Mouse (Mus musculus) heart, embryonic 15.5 days (tissue): ENCODE measurements around the gene Supt4a. TPM values are rescaled to one million over a fixed set of nuclear protein-coding genes. Genes with fewer than 3 reads are reported as not detected.

Source experiments
- ATAC-seq: fragments of 200-750 bp; cut with Nextera tagmentation; replicated peaks from 2 replicates; pipeline ENCODE4 v1.8.0; 2017; ENCODE audit warnings: low read depth, moderate TSS enrichment; ENCODE audit not compliant: insufficient number of reproducible peaks, insufficient read depth, low FRiP score
- H3K27ac ChIP-seq: fragments of 300-500 bp; sonication (generic); 2 replicates; pipeline ENCODE4 v1.5.1; 2015; ENCODE audit warnings: mild to moderate bottlenecking, inconsistent platforms
- H3K27me3 ChIP-seq: fragments of 300-500 bp; sonication (generic); 2 replicates; pipeline ENCODE4 v1.6.1; 2015; ENCODE audit warnings: inconsistent platforms
- H3K36me3 ChIP-seq: fragments of 300-500 bp; sonication (generic); 2 replicates; pipeline ENCODE4 v1.6.1; 2015; ENCODE audit warnings: mild to moderate bottlenecking, inconsistent platforms
- H3K4me1 ChIP-seq: fragments of 300-500 bp; sonication (generic); replicated peaks from 2 replicates; pipeline ENCODE4 v1.6.1; 2015; ENCODE audit warnings: inconsistent platforms
- H3K4me2 ChIP-seq: fragments of 300-500 bp; sonication (generic); 2 replicates; pipeline ENCODE4 v1.6.1; 2015; ENCODE audit warnings: inconsistent platforms, mild to moderate bottlenecking, moderate library complexity
- H3K4me3 ChIP-seq: fragments of 300-500 bp; sonication (generic); 2 replicates; pipeline ENCODE4 v1.5.1; 2015; ENCODE audit warnings: mild to moderate bottlenecking, inconsistent platforms
- H3K9ac ChIP-seq: fragments of 300-500 bp; sonication (generic); 2 replicates; pipeline ENCODE4 v1.6.1; 2015; ENCODE audit warnings: mild to moderate bottlenecking, inconsistent platforms
- H3K9me3 ChIP-seq: fragments of 300-500 bp; sonication (generic); replicated peaks from 2 replicates; pipeline ENCODE4 v1.6.1; 2016; ENCODE audit warnings: inconsistent platforms
- WGBS: fragments of 180-500 bp; shearing (Covaris S2); methylation state at CpG from one replicate; pipeline ENCODE4 v1.1.7; 2015; ENCODE audit warnings: mixed read lengths; 5-methylcytosine and 5-hydroxymethylcytosine counted together
- polyA plus RNA-seq: library from polyadenylated mRNA; unstranded; fragments of >200 nt; fragmentation: Nextera tagmentation; extraction: Ambion mirVana; gene quantifications from 2 replicates; pipeline ENCODE4 v1.2.1, GENCODE M21; 2015

Supt4a gene
- polyA plus RNA-seq, 1 experiment from 2014 or later: 101 TPM

DNA sequence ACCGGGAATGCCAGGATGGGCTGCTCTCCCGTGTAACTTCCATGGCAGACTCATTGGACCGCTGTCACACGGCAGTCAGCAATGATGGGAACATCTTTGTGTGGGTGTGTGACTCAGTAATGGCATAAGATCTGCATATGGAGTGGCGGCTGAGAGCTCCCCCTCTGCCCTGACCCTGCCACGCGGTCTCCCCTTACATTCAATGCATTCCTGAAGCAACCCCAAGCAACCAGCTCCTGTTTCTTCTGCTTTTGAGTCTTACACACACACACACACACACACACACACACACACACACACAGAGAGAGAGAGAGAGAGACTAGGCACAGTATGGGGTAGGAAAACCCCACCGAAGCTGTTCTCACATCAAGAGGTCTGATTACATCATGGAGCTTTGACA, 29.8 kb upstream of the Supt4a start:
- no peaks in the 10 kb centered on the region for H3K36me3 ChIP-seq
- H3K27ac ChIP-seq: no peak overlapping the region
- H3K4me1 ChIP-seq: peaks cover 15% of the 10 kb centered on the region
- H3K9me3 ChIP-seq: no peaks in the 10 kb centered on the region
- no peak overlapping the region for H3K4me2 ChIP-seq
- 59% methylated on average over 8 of the region's 8 CpGs for WGBS
- H3K9ac ChIP-seq: no peak overlapping the region
- peaks cover 14% of the 10 kb centered on the region; the same call in 1 of the 2 replicates for H3K27me3 ChIP-seq
- ATAC-seq: no peak
- no peak overlapping the region for H3K4me3 ChIP-seq

DNA sequence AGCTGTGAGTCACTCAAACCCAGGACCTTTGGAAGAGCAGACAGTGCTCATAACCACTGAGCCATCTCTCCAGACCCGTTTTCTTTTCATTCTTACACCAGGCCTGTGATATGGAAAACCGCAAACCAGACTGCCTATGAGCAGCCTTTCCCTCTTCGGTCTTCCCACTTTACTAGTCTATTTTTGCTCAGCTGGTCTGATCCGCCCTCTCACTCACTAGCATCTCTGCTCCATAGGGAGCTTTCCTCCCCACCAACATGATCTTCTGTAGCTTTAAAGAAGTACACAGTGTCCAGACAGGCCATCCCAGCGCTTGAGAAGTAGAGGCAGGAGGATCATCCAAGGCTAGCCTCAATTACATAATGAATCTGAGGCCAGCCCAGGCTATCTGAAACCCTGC, 28.4 kb upstream of the Supt4a start:
- 65% methylated on average over 5 of the region's 5 CpGs for WGBS
- Histone ChIP-seq H3K36me3 (no peaks in the 10 kb centered on the region), H3K9me3 (no peaks in the 10 kb centered on the region), H3K4me2 (no peak overlapping the region), H3K9ac (no peak overlapping the region), H3K27me3 (peaks cover 14% of the 10 kb centered on the region; the same call in 1 of the 2 replicates), H3K4me1 (peaks cover 15% of the 10 kb centered on the region), H3K27ac (no peak overlapping the region), H3K4me3 (no peak overlapping the region)
- ATAC-seq: no peak

DNA sequence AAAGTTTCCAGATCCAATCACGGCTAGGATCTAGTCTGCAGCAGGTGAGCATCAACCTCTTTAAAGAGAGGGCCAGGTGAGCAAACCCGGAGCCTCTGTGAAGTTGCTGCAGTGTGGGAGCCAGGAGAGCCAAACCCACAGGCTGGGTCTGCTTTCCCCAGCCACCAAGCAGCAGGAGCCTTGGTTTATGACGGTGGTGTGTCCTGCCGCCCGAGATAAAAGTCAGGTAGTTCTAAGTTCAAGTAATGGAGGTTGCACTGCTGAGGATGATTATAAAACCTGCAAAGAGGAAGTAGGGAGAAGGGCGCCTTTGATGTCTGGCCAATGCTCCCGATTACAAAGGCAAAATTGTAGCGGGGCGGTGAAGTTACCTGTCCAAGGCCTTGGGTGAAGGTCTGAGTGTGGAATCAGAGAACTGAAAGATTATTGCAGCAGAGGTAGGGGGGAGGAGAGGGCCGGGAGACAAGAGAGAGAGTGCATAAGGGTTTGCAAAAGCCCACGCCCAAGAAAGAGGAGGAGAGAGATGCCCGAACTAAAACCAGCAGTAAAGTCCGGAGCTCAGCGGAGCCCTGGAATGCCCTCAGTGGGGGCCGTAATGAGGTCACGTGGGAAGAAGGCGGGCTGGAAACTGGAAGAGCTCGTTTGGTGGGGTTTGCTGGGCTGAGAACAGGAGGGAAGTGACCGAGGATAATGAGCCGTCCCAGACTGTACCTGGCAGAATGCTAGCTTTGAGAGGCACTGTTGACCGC, 27.7 kb upstream of the Supt4a start:
- 0 out of 2 replicates have a peak, but pooled peaks have one; percentile 67 for ATAC-seq
- 0 out of 2 replicates have a peak overlapping the region, but pooled peaks have one; percentile 0 for H3K27ac ChIP-seq
- peaks cover 14% of the 10 kb centered on the region; the same call in 1 of the 2 replicates for H3K27me3 ChIP-seq
- H3K4me1 ChIP-seq: peaks cover 15% of the 10 kb centered on the region
- WGBS: 11% methylated on average over 21 of the region's 21 CpGs
- H3K4me2 ChIP-seq: peak overlapping the region; percentile 58
- H3K9me3 ChIP-seq: no peaks in the 10 kb centered on the region
- peak overlapping the region; percentile 15; the same call in 1 of the 2 replicates for H3K9ac ChIP-seq
- H3K4me3 ChIP-seq: peak overlapping the region; percentile 36
- no peaks in the 10 kb centered on the region for H3K36me3 ChIP-seq

DNA sequence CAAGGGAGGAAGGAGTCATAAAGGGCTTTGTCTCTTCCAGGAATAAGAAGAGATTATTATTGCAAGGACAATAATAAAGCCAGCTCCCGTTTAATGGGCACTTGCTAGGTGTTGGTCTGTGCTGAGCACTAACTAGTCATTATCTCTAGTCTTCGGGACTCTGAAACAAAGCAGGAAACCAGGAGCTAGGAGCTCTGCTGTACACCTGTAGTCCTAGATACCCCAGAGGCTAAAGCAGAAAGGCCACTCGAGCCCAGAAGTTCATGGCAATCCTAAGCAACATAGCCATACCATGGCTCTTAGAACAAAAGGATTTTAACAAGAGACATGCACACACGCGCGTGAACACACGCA, 27.1 kb upstream of the Supt4a start:
- Histone ChIP-seq H3K4me1 (peaks cover 15% of the 10 kb centered on the region), H3K27me3 (peaks cover 14% of the 10 kb centered on the region; the same call in 1 of the 2 replicates), H3K4me3 (peak overlapping the region; percentile 36), H3K27ac (no peak overlapping the region), H3K9me3 (no peaks in the 10 kb centered on the region), H3K36me3 (no peaks in the 10 kb centered on the region), H3K4me2 (peak overlapping the region; percentile 58), H3K9ac (peak overlapping the region; percentile 15; the same call in 1 of the 2 replicates)
- no peak for ATAC-seq
- WGBS: 51% methylated on average over 7 of the region's 7 CpGs

DNA sequence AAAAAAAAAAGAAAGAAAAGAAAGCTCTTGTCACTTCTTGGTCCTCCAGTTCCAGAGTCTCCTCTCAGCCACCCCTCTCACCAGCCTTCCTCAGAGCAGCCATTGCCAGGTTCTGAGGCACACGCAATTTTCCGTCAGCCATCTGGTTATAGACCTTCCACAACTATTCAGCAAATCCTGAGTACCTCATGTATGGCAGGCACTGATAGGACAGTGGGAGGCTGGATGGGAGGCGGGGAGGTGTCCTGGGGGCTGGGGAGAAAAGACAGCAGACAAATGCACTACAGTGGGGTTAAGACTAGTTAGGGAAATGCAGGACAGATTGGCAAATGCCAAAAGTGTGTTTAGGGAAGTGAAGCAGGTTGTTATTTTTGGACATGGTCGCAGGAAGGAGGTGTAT, 25.2 kb upstream of the Supt4a start:
- H3K36me3 ChIP-seq: no peaks in the 10 kb centered on the region
- H3K4me3 ChIP-seq: no peak overlapping the region
- WGBS: 60% methylated on average over 4 of the region's 4 CpGs
- H3K4me2 ChIP-seq: no peak overlapping the region
- H3K4me1 ChIP-seq: peaks cover 15% of the 10 kb centered on the region
- H3K27ac ChIP-seq: no peak overlapping the region
- peaks cover 14% of the 10 kb centered on the region; the same call in 1 of the 2 replicates for H3K27me3 ChIP-seq
- H3K9ac ChIP-seq: no peak overlapping the region
- H3K9me3 ChIP-seq: no peaks in the 10 kb centered on the region
- ATAC-seq: no peak

DNA sequence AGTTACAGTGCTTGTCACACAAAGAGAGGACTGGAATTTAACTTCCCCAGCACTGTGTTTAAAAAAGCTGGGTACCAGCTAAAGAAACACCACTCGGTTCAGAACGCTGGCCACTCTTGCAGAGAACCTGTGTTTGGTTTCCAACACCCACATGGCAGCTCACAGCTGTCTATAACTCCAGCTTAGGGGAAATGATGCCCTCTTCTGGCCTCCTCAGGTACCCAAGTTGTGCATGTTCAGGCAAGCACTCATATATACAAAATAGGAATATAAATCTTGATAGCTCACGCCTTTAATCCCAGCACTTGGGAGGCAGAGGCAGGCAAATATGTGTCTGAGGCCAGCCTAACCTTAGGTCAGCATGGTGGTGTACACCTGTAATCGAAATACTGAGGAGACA, 21.4 kb upstream of the Supt4a start:
- H3K36me3 ChIP-seq: no peaks in the 10 kb centered on the region
- 77% methylated on average over 4 of the region's 4 CpGs for WGBS
- H3K4me3 ChIP-seq: no peak overlapping the region
- H3K9me3 ChIP-seq: no peaks in the 10 kb centered on the region
- 0 out of 2 replicates have a peak, but pooled peaks cover 1% of the 10 kb centered on the region for H3K27me3 ChIP-seq
- no peak overlapping the region for H3K9ac ChIP-seq
- ATAC-seq: no peak
- H3K4me2 ChIP-seq: no peak overlapping the region
- H3K4me1 ChIP-seq: no peaks in the 10 kb centered on the region; the same call in 1 of the 2 replicates
- H3K27ac ChIP-seq: no peak overlapping the region

DNA sequence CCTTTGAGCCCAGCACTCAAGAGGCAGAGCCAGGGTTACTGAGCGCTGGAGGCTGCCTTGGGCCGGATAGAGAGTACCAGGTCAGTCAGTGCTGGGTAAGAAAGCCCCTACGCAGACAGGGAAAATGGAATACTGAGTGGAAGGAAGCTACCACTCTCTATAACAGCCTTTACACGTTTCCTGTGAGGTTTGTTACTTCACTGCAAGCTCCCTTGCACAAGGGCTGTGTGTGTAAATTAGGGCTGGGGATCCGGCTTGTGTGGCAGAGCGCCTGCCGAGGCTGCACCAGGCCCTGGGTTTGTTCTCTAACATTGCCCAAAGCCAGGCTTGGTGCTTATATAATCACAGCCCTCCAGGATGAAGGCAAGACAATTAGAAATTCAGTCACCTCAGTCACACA, 17.8 kb upstream of the Supt4a start:
- Histone ChIP-seq H3K4me2 (no peak overlapping the region), H3K9ac (no peak overlapping the region), H3K27ac (no peak overlapping the region), H3K36me3 (no peaks in the 10 kb centered on the region), H3K4me1 (no peaks in the 10 kb centered on the region), H3K27me3 (no peaks in the 10 kb centered on the region), H3K4me3 (no peak overlapping the region), H3K9me3 (no peaks in the 10 kb centered on the region)
- WGBS: 74% methylated on average over 7 of the region's 7 CpGs
- ATAC-seq: no peak

DNA sequence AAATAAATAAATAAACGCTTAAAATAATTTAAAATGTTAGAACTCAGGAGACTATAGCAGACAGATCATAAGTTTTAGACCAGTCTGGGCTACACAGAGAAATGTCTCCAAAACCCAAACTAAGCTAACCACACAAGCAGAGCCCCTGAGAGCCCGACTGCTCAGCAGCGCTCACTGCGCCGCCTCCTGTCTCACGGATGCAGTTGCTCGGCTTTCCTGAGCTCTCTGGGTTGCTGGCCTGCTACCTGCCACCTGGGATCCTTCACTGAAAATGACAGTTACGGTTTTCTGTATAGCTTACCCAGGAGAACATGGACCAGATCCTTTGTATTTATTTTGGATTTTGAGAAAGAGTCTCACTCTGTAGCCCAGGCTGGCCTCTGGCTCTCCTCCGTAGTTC, 17.0 kb upstream of the Supt4a start:
- 51% methylated on average over 9 of the region's 9 CpGs for WGBS
- Histone ChIP-seq H3K4me3 (no peak overlapping the region), H3K36me3 (no peaks in the 10 kb centered on the region), H3K27ac (no peak overlapping the region; the same call in 1 of the 2 replicates), H3K9ac (no peak overlapping the region), H3K9me3 (no peaks in the 10 kb centered on the region), H3K4me2 (no peak overlapping the region), H3K27me3 (no peaks in the 10 kb centered on the region), H3K4me1 (peaks cover under 1% of the 10 kb centered on the region)
- no peak for ATAC-seq

DNA sequence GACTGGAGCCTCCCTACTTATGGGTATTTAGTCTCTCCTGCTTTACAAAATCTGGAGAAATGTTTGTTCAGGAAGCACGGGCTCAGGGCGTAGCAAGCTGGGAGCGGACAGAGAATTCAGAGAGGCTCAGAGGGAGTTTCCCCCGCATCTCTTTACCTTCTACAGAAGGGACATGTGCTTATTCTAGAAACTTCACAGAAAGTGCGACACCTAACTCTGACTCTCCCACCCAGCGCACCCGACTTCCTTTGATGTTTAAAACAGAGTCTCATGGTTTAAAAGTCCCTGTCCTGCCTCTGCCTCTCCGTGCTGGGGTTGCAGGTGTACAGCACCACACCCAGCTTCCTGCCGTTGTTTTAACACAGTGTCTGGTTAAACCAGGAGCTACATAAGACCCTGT, 16.5 kb upstream of the Supt4a start:
- Histone ChIP-seq H3K4me2 (no peak overlapping the region), H3K27me3 (no peaks in the 10 kb centered on the region), H3K27ac (no peak overlapping the region; the same call in 1 of the 2 replicates), H3K4me1 (peaks cover 6% of the 10 kb centered on the region), H3K9me3 (no peaks in the 10 kb centered on the region), H3K36me3 (no peaks in the 10 kb centered on the region), H3K9ac (no peak overlapping the region), H3K4me3 (no peak overlapping the region)
- ATAC-seq: no peak
- whole genome bisulfite sequencing: 67% methylated on average over 9 of the region's 9 CpGs

DNA sequence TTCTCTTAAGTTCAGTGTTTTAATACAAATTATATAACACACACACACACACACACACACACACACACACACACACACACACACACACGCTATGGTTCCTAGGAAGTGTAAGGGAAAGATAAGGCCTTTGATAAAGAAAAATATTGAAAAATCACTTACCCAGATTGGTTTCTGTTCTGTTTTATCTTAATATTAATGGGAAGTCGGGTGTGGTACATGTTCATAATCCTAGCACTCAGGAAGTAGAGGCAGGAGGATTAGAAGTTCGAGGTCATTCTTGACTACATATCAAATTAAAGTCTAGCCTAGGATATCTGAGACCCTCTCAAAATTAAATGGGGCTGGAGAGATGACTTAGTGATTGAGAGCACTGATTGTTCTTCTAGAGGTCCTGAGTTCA, 15.2 kb upstream of the Supt4a start:
- no peak for ATAC-seq
- Histone ChIP-seq H3K9me3 (no peaks in the 10 kb centered on the region), H3K4me2 (no peak overlapping the region), H3K9ac (no peak overlapping the region), H3K4me1 (peaks cover 18% of the 10 kb centered on the region), H3K4me3 (no peak overlapping the region), H3K27me3 (no peaks in the 10 kb centered on the region), H3K36me3 (no peaks in the 10 kb centered on the region), H3K27ac (no peak overlapping the region)
- WGBS: 64% methylated on average over 3 of the region's 3 CpGs

DNA sequence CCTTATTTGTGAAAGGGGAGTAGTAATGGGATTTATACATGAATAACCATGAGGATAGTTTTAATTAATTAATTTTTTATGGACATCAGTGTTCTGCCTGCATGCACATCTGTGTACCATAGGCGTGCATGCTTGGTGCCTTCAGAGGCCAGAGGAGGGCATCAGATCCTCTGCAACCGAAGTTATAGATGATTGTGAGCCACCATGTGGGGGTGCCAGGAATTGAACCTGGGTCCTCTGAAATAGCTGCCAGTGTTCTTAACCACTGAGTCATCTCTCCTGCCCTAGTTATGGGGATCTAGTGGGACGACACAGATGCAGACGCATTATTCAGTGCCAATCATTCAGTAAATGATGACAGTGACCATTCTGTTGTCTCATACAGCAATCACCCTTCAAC, 14.5 kb upstream of the Supt4a start:
- 82% methylated on average over 4 of the region's 4 CpGs for WGBS
- H3K36me3 ChIP-seq: no peaks in the 10 kb centered on the region
- H3K27ac ChIP-seq: no peak overlapping the region
- peaks cover 18% of the 10 kb centered on the region for H3K4me1 ChIP-seq
- ATAC-seq: no peak
- no peak overlapping the region for H3K9ac ChIP-seq
- H3K27me3 ChIP-seq: no peaks in the 10 kb centered on the region
- H3K4me3 ChIP-seq: no peak overlapping the region
- no peaks in the 10 kb centered on the region for H3K9me3 ChIP-seq
- no peak overlapping the region for H3K4me2 ChIP-seq

DNA sequence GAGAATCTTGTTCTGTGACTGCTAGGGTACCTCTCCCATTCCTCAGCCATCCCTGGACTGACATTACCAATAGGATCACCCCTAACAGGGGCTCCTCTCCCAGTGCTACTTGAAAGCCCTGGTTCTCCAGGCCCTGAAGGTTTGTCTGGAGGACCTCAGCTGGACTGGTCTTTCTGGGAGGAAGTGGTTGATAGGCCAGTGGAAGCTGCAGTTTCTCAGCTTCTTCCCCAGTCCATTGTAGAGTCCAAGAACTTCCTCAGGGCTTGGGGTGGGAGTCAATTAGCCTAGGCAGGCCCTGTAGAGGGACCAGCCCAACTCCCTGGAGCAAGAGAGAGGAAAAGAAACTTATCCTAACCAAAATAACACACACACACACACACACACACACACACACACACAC, 11.8 kb upstream of the Supt4a start:
- H3K4me3 ChIP-seq: no peak overlapping the region
- H3K4me2 ChIP-seq: peak overlapping the region; percentile 33
- H3K9me3 ChIP-seq: no peaks in the 10 kb centered on the region
- H3K27me3 ChIP-seq: no peaks in the 10 kb centered on the region
- peaks cover 18% of the 10 kb centered on the region for H3K4me1 ChIP-seq
- peak overlapping the region; percentile 72 for H3K27ac ChIP-seq
- H3K9ac ChIP-seq: no peak overlapping the region
- no peaks in the 10 kb centered on the region for H3K36me3 ChIP-seq
- no peak for ATAC-seq
